Mouse (Mus musculus): ENCODE results near the gene Cep112. TPM values are rescaled to one million over a fixed set of nuclear protein-coding genes. Genes with fewer than 3 reads are reported as not detected.
A peak's percentile ranks its signal among the peaks of the same experiment; 100 is the strongest.

Gene Cep112
- total and polyA plus RNA-seq, 2 experiments from 2014 or later = 8.6 to 17.2 TPM

DNA sequence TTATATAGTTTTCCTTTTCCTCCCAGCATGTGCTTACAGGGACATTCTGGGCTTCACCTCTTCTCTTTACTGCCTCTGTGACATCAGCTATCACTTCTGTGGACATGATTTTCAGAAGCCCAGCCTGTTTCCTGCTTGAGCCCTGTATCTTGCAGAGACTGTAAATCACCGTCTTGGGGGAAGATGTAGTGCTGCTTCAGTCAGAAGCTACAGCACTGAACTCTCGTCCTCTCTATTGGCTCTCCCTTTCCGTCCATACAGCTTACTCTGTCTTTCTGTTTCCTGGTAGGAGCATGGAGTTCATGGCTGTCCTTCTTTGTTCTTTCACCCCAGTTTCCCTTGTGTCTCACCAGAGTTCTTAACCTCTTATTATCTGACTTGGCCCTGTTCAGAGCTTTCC lies 352.2 kb downstream of the Cep112 start:
- ATAC-seq = no peak

GRCm38 (mm10) chr11:108780271-108781250 lies 355.6 kb downstream of the Cep112 start:
- Histone ChIP-seq H3K9me3 (ENCODE audit: low read length) (no peaks in the 10 kb centered on the region), H3K9ac (0 out of 2 replicates have a peak overlapping the region, but pooled peaks have one; percentile 14), H3K4me3 (ENCODE audit: low read depth, low read length) (no peak overlapping the region), H3K27me3 (ENCODE audit: insufficient read depth, low read length) (no peaks in the 10 kb centered on the region), H3K4me1 (ENCODE audit: insufficient read depth) (peaks cover 5% of the 10 kb centered on the region; the same call in 1 of the 2 replicates), H3K4me2 (ENCODE audit: low read depth) (no peak overlapping the region; the same call in 1 of the 2 replicates), H3K27ac (ENCODE audit: low read depth, low read length) (0 out of 2 replicates have a peak overlapping the region, but pooled peaks have one; percentile 4), H3K36me3 (ENCODE audit: insufficient read depth) (no peaks in the 10 kb centered on the region)
- DNase-seq (peak; percentile 5), ATAC-seq (no peak)
- TF ChIP-seq CTCF (IDR thresholded peaks at IDR 0.05; ENCODE audit: low read depth) = no peak
- WGBS = 27% methylated on average over 15 of the region's 15 CpGs

More for the DNA sequence above, 352.2 kb downstream of the Cep112 start:
- peaks cover 5% of the 10 kb centered on the region; the same call in 1 of the 2 replicates for H3K4me1 ChIP-seq (ENCODE audit: insufficient read depth)
- no peaks in the 10 kb centered on the region for H3K9me3 ChIP-seq (ENCODE audit: low read length)
- H3K4me3 ChIP-seq (ENCODE audit: low read depth, low read length) = no peak overlapping the region
- TF ChIP-seq CTCF (IDR thresholded peaks at IDR 0.05; ENCODE audit: low read depth) = no peak
- H3K27ac ChIP-seq (ENCODE audit: low read depth, low read length) = no peak overlapping the region
- 63% methylated on average over 3 of the region's 3 CpGs for WGBS
- no peaks in the 10 kb centered on the region for H3K36me3 ChIP-seq (ENCODE audit: insufficient read depth)
- DNase-seq = no peak
- H3K27me3 ChIP-seq (ENCODE audit: insufficient read depth, low read length) = no peaks in the 10 kb centered on the region
- H3K4me2 ChIP-seq (ENCODE audit: low read depth) = no peak overlapping the region
- no peak overlapping the region for H3K9ac ChIP-seq

DNA sequence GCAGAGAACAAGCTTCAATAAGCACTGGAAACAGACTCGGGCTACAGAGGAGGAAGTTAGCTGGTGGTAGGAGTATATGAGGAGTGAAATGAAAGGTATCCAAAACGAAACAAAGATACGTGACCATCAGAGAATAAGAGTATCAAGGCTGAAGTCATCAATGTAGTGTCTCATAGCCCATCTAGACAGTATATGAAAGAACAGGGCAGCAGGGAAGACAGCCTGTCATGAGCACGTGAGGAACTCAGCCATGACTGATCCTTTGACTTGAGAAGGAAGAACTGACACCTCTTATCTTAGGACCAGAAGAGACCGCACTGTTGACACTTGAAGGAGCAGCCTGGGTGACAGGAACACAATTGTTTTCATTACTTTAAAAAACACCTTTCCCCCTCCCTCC lies 373.4 kb downstream of the Cep112 start:
- DNase-seq = no peak
- ATAC-seq = no peak
- 83% methylated on average over 5 of the region's 5 CpGs for WGBS
- TF ChIP-seq CTCF (IDR thresholded peaks at IDR 0.05; ENCODE audit: low read depth) = no peak
- Histone ChIP-seq H3K4me3 (ENCODE audit: low read depth, low read length) (no peak overlapping the region), H3K36me3 (ENCODE audit: insufficient read depth) (no peaks in the 10 kb centered on the region), H3K9ac (no peak overlapping the region), H3K27me3 (ENCODE audit: insufficient read depth, low read length) (no peaks in the 10 kb centered on the region), H3K4me2 (ENCODE audit: low read depth) (no peak overlapping the region), H3K27ac (ENCODE audit: low read depth, low read length) (no peak overlapping the region), H3K9me3 (ENCODE audit: low read length) (no peaks in the 10 kb centered on the region), H3K4me1 (ENCODE audit: insufficient read depth) (no peaks in the 10 kb centered on the region)

DNA sequence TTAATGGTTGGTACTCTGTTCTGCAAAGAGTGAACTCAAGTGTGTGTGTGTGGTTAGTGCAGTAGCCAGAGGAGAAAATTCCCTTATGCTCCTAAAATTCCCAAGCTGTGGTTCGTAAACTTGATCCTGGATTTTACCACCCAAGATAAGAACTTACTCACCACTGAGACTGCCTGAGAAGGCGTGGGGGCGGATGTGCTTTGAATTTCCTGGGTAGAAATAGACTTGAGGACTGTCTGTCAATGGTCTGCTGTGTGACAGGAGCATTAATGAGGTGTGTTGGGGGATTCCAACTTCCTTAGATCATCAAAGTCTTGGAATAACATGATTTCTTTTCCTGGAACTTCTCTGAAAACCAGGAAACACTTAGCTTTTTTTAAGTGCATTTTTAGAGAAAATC lies 374.7 kb downstream of the Cep112 start:
- WGBS = 66% methylated on average over 3 of the region's 3 CpGs
- Histone ChIP-seq H3K36me3 (ENCODE audit: insufficient read depth) (no peaks in the 10 kb centered on the region), H3K27me3 (ENCODE audit: insufficient read depth, low read length) (no peaks in the 10 kb centered on the region), H3K9ac (no peak overlapping the region), H3K4me1 (ENCODE audit: insufficient read depth) (no peaks in the 10 kb centered on the region), H3K9me3 (ENCODE audit: low read length) (no peaks in the 10 kb centered on the region), H3K4me3 (ENCODE audit: low read depth, low read length) (no peak overlapping the region), H3K4me2 (ENCODE audit: low read depth) (no peak overlapping the region), H3K27ac (ENCODE audit: low read depth, low read length) (no peak overlapping the region)
- no peak for ATAC-seq
- TF ChIP-seq CTCF (IDR thresholded peaks at IDR 0.05; ENCODE audit: low read depth) = no peak
- no peak for DNase-seq

GRCm38 (mm10) chr11:108804030-108804429 lies 379.0 kb downstream of the Cep112 start:
- WGBS = 75% methylated on average over 3 of the region's 3 CpGs
- DNase-seq = no peak
- H3K4me3 ChIP-seq (ENCODE audit: low read depth, low read length) = no peak overlapping the region
- no peak for TF ChIP-seq CTCF (IDR thresholded peaks at IDR 0.05; ENCODE audit: low read depth)
- no peak overlapping the region for H3K27ac ChIP-seq (ENCODE audit: low read depth, low read length)
- H3K4me2 ChIP-seq (ENCODE audit: low read depth) = no peak overlapping the region
- H3K9me3 ChIP-seq (ENCODE audit: low read length) = no peaks in the 10 kb centered on the region
- ATAC-seq = no peak
- H3K27me3 ChIP-seq (ENCODE audit: insufficient read depth, low read length) = no peaks in the 10 kb centered on the region
- no peak overlapping the region for H3K9ac ChIP-seq
- no peaks in the 10 kb centered on the region for H3K4me1 ChIP-seq (ENCODE audit: insufficient read depth)
- no peaks in the 10 kb centered on the region for H3K36me3 ChIP-seq (ENCODE audit: insufficient read depth)

DNA sequence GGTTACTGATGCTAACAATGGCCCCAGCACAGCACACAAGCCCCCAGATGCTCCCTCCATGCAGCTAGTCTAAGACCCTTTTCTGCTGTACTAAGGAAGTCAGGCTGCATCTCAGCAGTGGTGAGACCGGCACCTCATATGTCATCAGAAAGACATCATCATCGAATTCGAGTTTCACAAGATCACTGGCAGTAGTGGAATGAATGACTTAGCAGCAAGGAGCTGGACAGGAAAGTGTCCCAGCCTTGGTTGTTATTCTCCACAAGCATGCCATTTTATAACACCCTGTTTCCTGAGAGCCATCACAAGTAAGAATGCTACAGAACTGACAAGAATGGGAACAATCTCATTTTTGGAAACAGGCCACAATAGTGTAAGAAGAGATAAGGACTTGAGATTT lies 381.0 kb downstream of the Cep112 start:
- WGBS = 83% methylated on average over 3 of the region's 3 CpGs
- Histone ChIP-seq H3K27ac (ENCODE audit: low read depth, low read length) (no peak overlapping the region), H3K4me2 (ENCODE audit: low read depth) (no peak overlapping the region), H3K9me3 (ENCODE audit: low read length) (no peaks in the 10 kb centered on the region), H3K36me3 (ENCODE audit: insufficient read depth) (no peaks in the 10 kb centered on the region), H3K27me3 (ENCODE audit: insufficient read depth, low read length) (no peaks in the 10 kb centered on the region), H3K9ac (no peak overlapping the region), H3K4me3 (ENCODE audit: low read depth, low read length) (no peak overlapping the region), H3K4me1 (ENCODE audit: insufficient read depth) (no peaks in the 10 kb centered on the region)
- no peak for TF ChIP-seq CTCF (IDR thresholded peaks at IDR 0.05; ENCODE audit: low read depth)
- DNase-seq (no peak), ATAC-seq (no peak)

- Histone ChIP-seq H3K4me2 (ENCODE audit: low read depth) (no peak overlapping the region), H3K27ac (ENCODE audit: low read depth, low read length) (no peak overlapping the region), H3K4me3 (ENCODE audit: low read depth, low read length) (no peak overlapping the region), H3K9ac (no peak overlapping the region), H3K27me3 (ENCODE audit: insufficient read depth, low read length) (no peaks in the 10 kb centered on the region), H3K4me1 (ENCODE audit: insufficient read depth) (no peaks in the 10 kb centered on the region), H3K9me3 (ENCODE audit: low read length) (no peaks in the 10 kb centered on the region), H3K36me3 (ENCODE audit: insufficient read depth) (no peaks in the 10 kb centered on the region)
- no peak for DNase-seq
- ATAC-seq = no peak
- no peak for TF ChIP-seq CTCF (IDR thresholded peaks at IDR 0.05; ENCODE audit: low read depth)
- 90% methylated on average over 3 of the region's 3 CpGs for WGBS
Observed at GRCm38 (mm10) chr11:108809626-108810025, 384.6 kb downstream of the Cep112 start.

All from forebrain, postnatal 0 days (tissue).